Mouse (Mus musculus): Measurements from ENCODE around the gene Hmgcll1. TPM values are rescaled to one million over a fixed set of nuclear protein-coding genes. Genes with fewer than 3 reads are reported as not detected.
"Not testable (repeated sequence)": the region's sequence is repeated elsewhere in the genome, so short reads cannot be mapped to it uniquely, and the experiment has no call there.

Gene Hmgcll1
- polyA plus RNA-seq, 1 experiment, result 0.21 TPM

GRCm38 (mm10) chr9:76039711-76040110, 25.1 kb downstream of the Hmgcll1 start:
- no peak for DNase-seq (ENCODE audit: low read depth, low spot score)
- 85% methylated on average over 5 of the region's 5 CpGs for WGBS

GRCm38 (mm10) chr9:76043341-76043740, 28.7 kb downstream of the Hmgcll1 start:
- no peak for DNase-seq (ENCODE audit: low read depth, low spot score)

GRCm38 (mm10) chr9:76060935-76061334, 46.3 kb downstream of the Hmgcll1 start:
- 75% methylated on average over 3 of the region's 3 CpGs for WGBS

More at GRCm38 (mm10) chr9:76043341-76043740, 28.7 kb downstream of the Hmgcll1 start:
- WGBS, result 64% methylated on average over 5 of the region's 5 CpGs

GRCm38 (mm10) chr9:76061492-76061891, 46.8 kb downstream of the Hmgcll1 start:
- WGBS, result 76% methylated on average over 4 of the region's 4 CpGs
- DNase-seq (ENCODE audit: low read depth, low spot score), result no peak

More at GRCm38 (mm10) chr9:76060935-76061334, 46.3 kb downstream of the Hmgcll1 start:
- no peak for DNase-seq (ENCODE audit: low read depth, low spot score)

- WGBS, result 49% methylated on average over 2 of the region's 2 CpGs
- DNase-seq (ENCODE audit: low read depth, low spot score), result no peak
Measured at GRCm38 (mm10) chr9:76064164-76064563, 49.5 kb downstream of the Hmgcll1 start.

- WGBS, result 58% methylated on average over 2 of the region's 2 CpGs
- no peak for DNase-seq (ENCODE audit: low read depth, low spot score)
Measured at GRCm38 (mm10) chr9:76091561-76091960, 76.9 kb downstream of the Hmgcll1 start.

GRCm38 (mm10) chr9:76097221-76097620, 82.6 kb downstream of the Hmgcll1 start:
- DNase-seq (ENCODE audit: low read depth, low spot score), result no peak
- WGBS, result 88% methylated on average over 5 of the region's 5 CpGs

- WGBS, result 69% methylated on average over 3 of the region's 3 CpGs
- no peak for DNase-seq (ENCODE audit: low read depth, low spot score)
Measured at GRCm38 (mm10) chr9:76099981-76100380, 85.3 kb downstream of the Hmgcll1 start.

GRCm38 (mm10) chr9:76104416-76104815, 89.8 kb downstream of the Hmgcll1 start:
- WGBS, result 40% methylated on average over 1 of the region's 1 CpGs
- DNase-seq (ENCODE audit: low read depth, low spot score), result not testable (repeated sequence)

GRCm38 (mm10) chr9:76104846-76105245, 90.2 kb downstream of the Hmgcll1 start:
- 72% methylated on average over 5 of the region's 5 CpGs for WGBS
- no peak for DNase-seq (ENCODE audit: low read depth, low spot score)

GRCm38 (mm10) chr9:76122888-76123287, 108.2 kb downstream of the Hmgcll1 start:
- peak; percentile 27 for DNase-seq (ENCODE audit: low read depth, low spot score)
- 0% methylated on average over 2 of the region's 2 CpGs for WGBS

- 22% methylated on average over 4 of the region's 4 CpGs for WGBS
- no peak for DNase-seq (ENCODE audit: low read depth, low spot score)
Measured at GRCm38 (mm10) chr9:76124249-76124648, 109.6 kb downstream of the Hmgcll1 start.

GRCm38 (mm10) chr9:76129353-76129752, 114.7 kb downstream of the Hmgcll1 start:
- WGBS, result 33% methylated on average over 1 of the region's 1 CpGs
- no peak for DNase-seq (ENCODE audit: low read depth, low spot score)

- DNase-seq (ENCODE audit: low read depth, low spot score), result no peak
- WGBS, result 73% methylated on average over 6 of the region's 6 CpGs
Measured at GRCm38 (mm10) chr9:76134042-76134441, 119.4 kb downstream of the Hmgcll1 start.

- DNase-seq (ENCODE audit: low read depth, low spot score), result no peak
- 61% methylated on average over 3 of the region's 3 CpGs for WGBS
Measured at GRCm38 (mm10) chr9:76138378-76139109, 123.9 kb downstream of the Hmgcll1 start.

- no peak for DNase-seq (ENCODE audit: low read depth, low spot score)
- 71% methylated on average over 3 of the region's 3 CpGs for WGBS
Measured at GRCm38 (mm10) chr9:76145593-76145992, 130.9 kb downstream of the Hmgcll1 start.

- WGBS, result 47% methylated on average over 8 of the region's 8 CpGs
- no peak for DNase-seq (ENCODE audit: low read depth, low spot score)
Measured at GRCm38 (mm10) chr9:76162446-76162845, 147.8 kb downstream of the Hmgcll1 start.

GRCm38 (mm10) chr9:76168355-76168754, 153.7 kb downstream of the Hmgcll1 start:
- 43% methylated on average over 3 of the region's 3 CpGs for WGBS
- DNase-seq (ENCODE audit: low read depth, low spot score), result no peak

- whole genome bisulfite sequencing, result 63% methylated on average over 5 of the region's 5 CpGs
- no peak for DNase-seq (ENCODE audit: low read depth, low spot score)
Measured at GRCm38 (mm10) chr9:76172686-76173295, 158.1 kb downstream of the Hmgcll1 start.

GRCm38 (mm10) chr9:76179221-76179620, 164.6 kb downstream of the Hmgcll1 start:
- no peak for DNase-seq (ENCODE audit: low read depth, low spot score)
